ENCODE assay signal across 28 mouse cellular contexts in genomic region chr14:60885361-60885950, GRCm38 (mm10).
DNase-seq lines count a peak whose midpoint lies in the region; ATAC-seq and TF ChIP-seq lines count a peak whose summit lies in the region.
"Had no signal": no experiment of that assay in that cellular context is flagged by ENCODE, and none has a peak within 500 bp of the region (broad histone marks: within the 10 kb centered on the region; RNA-seq: fewer than 3 reads in every experiment).

No protein-coding gene starts in this region.

- no peaks in the 10 kb centered on the region for H3K9me3 ChIP-seq in midbrain, postnatal 0 days (ENCODE audit: low read length)
- no peaks in the 10 kb centered on the region for H3K9me3 ChIP-seq in midbrain, embryonic 15.5 days
- H3K9me3 ChIP-seq: stomach, embryonic 15.5 days had no signal

- H3K36me3 ChIP-seq in midbrain, postnatal 0 days (ENCODE audit: insufficient read depth, low read length) = no peaks in the 10 kb centered on the region
- no peaks in the 10 kb centered on the region for H3K36me3 ChIP-seq in midbrain, embryonic 15.5 days (replicated peaks)

- H3K4me1 ChIP-seq in midbrain, postnatal 0 days (ENCODE audit: insufficient read depth, low read length) = no peaks in the 10 kb centered on the region
- no peaks in the 10 kb centered on the region for H3K4me1 ChIP-seq in midbrain, embryonic 15.5 days
- H3K4me1 ChIP-seq: embryonic facial prominence, embryonic 13.5 days; forebrain, embryonic 12.5 days; limb, embryonic 13.5 days; liver, embryonic 12.5 days; midbrain, embryonic 13.5 days; neural tube, embryonic 13.5 days; stomach, embryonic 15.5 days had no signal

- no peak overlapping the region for H3K9ac ChIP-seq in midbrain, postnatal 0 days (replicated peaks; ENCODE audit: low read length, poor library complexity, severe bottlenecking)
- H3K9ac ChIP-seq in midbrain, embryonic 15.5 days = no peak overlapping the region
- H3K9ac ChIP-seq: embryonic facial prominence, embryonic 13.5 days; forebrain, embryonic 12.5 days; hindbrain, embryonic 14.5 days; limb, embryonic 13.5 days; liver, embryonic 12.5 days; midbrain, embryonic 13.5 days; neural tube, embryonic 13.5 days; stomach, embryonic 15.5 days had no signal

- no peak overlapping the region for H3K4me3 ChIP-seq in midbrain, postnatal 0 days (ENCODE audit: low read depth, low read length)
- H3K4me3 ChIP-seq in midbrain, embryonic 15.5 days = no peak overlapping the region
- H3K4me3 ChIP-seq: embryonic facial prominence, embryonic 13.5 days; erythroblast, embryonic 14.5 days; forebrain, embryonic 12.5 days; gastrocnemius, adult 2 months; heart, embryonic 10.5 days; limb, embryonic 13.5 days; liver, embryonic 12.5 days; midbrain, embryonic 13.5 days; neural tube, embryonic 13.5 days; stomach, embryonic 15.5 days had no signal

- no peak for TF ChIP-seq CTCF in midbrain, postnatal 0 days (IDR thresholded peaks at IDR 0.05)

- peak; percentile 11 for DNase-seq in adrenal gland, postnatal 10 days
- no peak for DNase-seq in adrenal gland, postnatal 25 days
- DNase-seq in midbrain, postnatal 0 days (ENCODE audit: low spot score) = peak; percentile 15
- peak; percentile 54 for DNase-seq in cerebellum, adult 8-10 months
- peak; percentile 71 to 72 for DNase-seq in cerebellum, postnatal 36 days
- no peak for DNase-seq in lung, postnatal 25 days (ENCODE audit: low spot score)
- no peak for DNase-seq in MN1 (ENCODE audit: low spot score)
- DNase-seq: adrenal gland, adult 8-10 months; gastrocnemius, adult 2 months; heart, postnatal 4 days; kidney, adult 9 months; layer of hippocampus, postnatal 36 days; lung, adult 18-20 months; lung, postnatal 14 days; right cerebral cortex, adult 18-20 months; thymus, postnatal 36 days had no signal

- WGBS in midbrain, postnatal 0 days = 77% methylated on average over 6 of the region's 6 CpGs
- WGBS in midbrain, embryonic 15.5 days = 85% methylated on average over 6 of the region's 6 CpGs

- ATAC-seq in midbrain, postnatal 0 days (ENCODE audit: low FRiP score) = no peak
- ATAC-seq in midbrain, embryonic 15.5 days (replicated peaks) = no peak
- ATAC-seq: liver, embryonic 12.5 days; midbrain, embryonic 13.5 days; Patski had no signal

- no peaks in the 10 kb centered on the region for H3K27me3 ChIP-seq in midbrain, postnatal 0 days (ENCODE audit: insufficient read depth, low read length)
- no peaks in the 10 kb centered on the region for H3K27me3 ChIP-seq in midbrain, embryonic 15.5 days (replicated peaks)
- H3K27me3 ChIP-seq: embryonic facial prominence, embryonic 13.5 days; forebrain, embryonic 12.5 days; limb, embryonic 13.5 days; liver, embryonic 12.5 days; midbrain, embryonic 13.5 days; neural tube, embryonic 13.5 days; Patski; stomach, embryonic 15.5 days had no signal

- no peak overlapping the region for H3K27ac ChIP-seq in midbrain, postnatal 0 days (ENCODE audit: low read depth, low read length)
- H3K27ac ChIP-seq in midbrain, embryonic 15.5 days = no peak overlapping the region
- H3K27ac ChIP-seq: embryonic facial prominence, embryonic 13.5 days; forebrain, embryonic 12.5 days; gastrocnemius, adult 2 months; heart, embryonic 10.5 days; hindbrain, embryonic 14.5 days; limb, embryonic 13.5 days; liver, embryonic 12.5 days; midbrain, embryonic 13.5 days; neural tube, embryonic 13.5 days; stomach, embryonic 15.5 days had no signal

- H3K4me2 ChIP-seq in midbrain, postnatal 0 days (ENCODE audit: low read depth, low read length, poor library complexity, severe bottlenecking) = no peak overlapping the region
- H3K4me2 ChIP-seq in midbrain, embryonic 15.5 days = no peak overlapping the region
- H3K4me2 ChIP-seq: embryonic facial prominence, embryonic 13.5 days; forebrain, embryonic 12.5 days; hindbrain, embryonic 14.5 days; limb, embryonic 13.5 days; liver, embryonic 12.5 days; midbrain, embryonic 13.5 days; neural tube, embryonic 13.5 days; stomach, embryonic 15.5 days had no signal

Comparison
In these comparisons a context has a peak if more than half of its experiments do, and no peak if none do; other contexts are left out.
1. DNase-seq: peak in adrenal gland, postnatal 10 days (single experiment), midbrain, postnatal 0 days (single experiment), cerebellum, adult 8-10 months (single experiment) and cerebellum, postnatal 36 days (2 of 2); none in adrenal gland, postnatal 25 days (single experiment), lung, postnatal 25 days (single experiment) and MN1 (single experiment).